Mouse (Mus musculus): ENCODE data around the gene Zfp646. TPM values are rescaled to one million over a fixed set of nuclear protein-coding genes. Genes with fewer than 3 reads are reported as not detected.

Gene Zfp646
- total and polyA plus RNA-seq, 3 experiments: 8.0 to 18.9 (median 17.7) TPM

- no peak overlapping the region for H3K4me3 ChIP-seq
- no peak for TF ChIP-seq POLR2A (IDR thresholded peaks at IDR 0.05; ENCODE audit: insufficient read depth, low read depth, low read length)
- no peak for TF ChIP-seq CTCF (IDR thresholded peaks at IDR 0.05)
- TF ChIP-seq EP300 (IDR thresholded peaks at IDR 0.05; ENCODE audit: insufficient read depth, low read depth, low read length): no peak
- WGBS: 77% methylated on average over 2 of the region's 2 CpGs
- H3K4me1 ChIP-seq (ENCODE audit: control insufficient read depth, insufficient read depth, low read length): peaks cover 1% of the 10 kb centered on the region
- intact Hi-C loops (cut with DNase I): no loop called here
- no peak for DNase-seq
- no peaks in the 10 kb centered on the region for H3K36me3 ChIP-seq (ENCODE audit: control insufficient read depth, insufficient read depth, low read length)
- H3K9ac ChIP-seq (ENCODE audit: low read depth, low read length): no peak overlapping the region
- no peak overlapping the region for H3K27ac ChIP-seq
- no peaks in the 10 kb centered on the region for H3K79me2 ChIP-seq (replicated peaks; ENCODE audit: control insufficient read depth, insufficient read depth, low read length)
- no peaks in the 10 kb centered on the region for H3K27me3 ChIP-seq (ENCODE audit: control insufficient read depth, insufficient read depth, low read length)
Observed at GRCm38 (mm10) chr7:127901772-127902171, 25.8 kb downstream of the Zfp646 start.

DNA sequence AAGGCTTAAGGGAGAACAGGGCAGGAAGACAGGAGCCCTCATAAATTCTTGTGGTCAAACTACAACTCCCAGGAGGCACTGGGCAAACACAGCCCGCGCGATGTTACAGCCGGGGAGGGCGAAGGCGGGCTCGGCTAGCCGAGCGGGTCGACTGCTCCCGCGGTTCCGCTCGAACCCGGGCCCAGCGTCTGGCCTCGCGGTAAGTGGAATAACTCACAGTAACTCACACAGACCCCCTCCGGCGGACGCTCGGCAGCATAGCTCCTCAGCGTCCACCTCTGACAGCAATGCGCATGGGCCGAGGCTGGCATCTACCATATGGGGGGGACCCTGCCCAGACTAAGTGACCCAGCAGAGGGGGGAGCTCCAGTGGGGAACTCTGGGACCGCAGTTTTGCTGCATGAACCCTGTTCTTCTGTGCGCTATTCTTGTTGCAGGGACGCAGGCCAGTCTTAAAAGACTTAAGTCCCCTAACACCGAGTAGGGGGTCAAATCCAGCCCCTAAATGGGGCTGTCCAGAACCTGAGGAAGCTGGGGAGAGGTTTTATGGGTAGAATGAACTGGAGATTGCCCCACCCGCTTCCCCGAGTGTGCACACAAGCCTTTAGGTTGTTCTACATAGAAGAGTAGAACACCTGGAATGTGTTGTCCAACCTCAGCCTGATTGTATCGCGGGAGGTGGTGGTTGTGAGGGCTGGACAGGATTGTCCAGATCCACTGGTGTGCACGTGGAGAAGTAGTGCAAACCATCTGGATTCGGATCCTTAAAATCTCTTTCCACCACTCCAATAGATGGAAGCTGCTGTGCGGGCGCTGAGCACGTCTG lies 28.2 kb downstream of the Zfp646 start, which contains the start of gene Bckdk:
Gene Bckdk, plus strand, starts transcription at position 112 of the 826 bp plus-strand sequence.
- Histone ChIP-seq H3K4me3 (peak within 1 kb of the TSS; percentile 90), H3K79me2 (replicated peaks; ENCODE audit: control insufficient read depth, insufficient read depth, low read length) (no peaks in the 10 kb centered on the region), H3K9ac (ENCODE audit: low read depth, low read length) (peak within 1 kb of the TSS; percentile 85), H3K36me3 (ENCODE audit: control insufficient read depth, insufficient read depth, low read length) (no peaks in the 10 kb centered on the region), H3K27ac (peak within 1 kb of the TSS; percentile 94), H3K4me1 (ENCODE audit: control insufficient read depth, insufficient read depth, low read length) (peaks cover 1% of the 10 kb centered on the region), H3K27me3 (ENCODE audit: control insufficient read depth, insufficient read depth, low read length) (no peaks in the 10 kb centered on the region)
- peak; percentile 80 to 83 for DNase-seq
- intact Hi-C loops (cut with DNase I): no loop called here
- WGBS: 6% methylated on average over 38 of the region's 38 CpGs
- TF ChIP-seq EP300 (IDR thresholded peaks at IDR 0.05; ENCODE audit: insufficient read depth, low read depth, low read length) (no peak), POLR2A (IDR thresholded peaks at IDR 0.05; ENCODE audit: insufficient read depth, low read depth, low read length) (peak; percentile 89), CTCF (IDR thresholded peaks at IDR 0.05) (0 out of 2 replicates have a peak, but pooled peaks have one; percentile 9)

DNA sequence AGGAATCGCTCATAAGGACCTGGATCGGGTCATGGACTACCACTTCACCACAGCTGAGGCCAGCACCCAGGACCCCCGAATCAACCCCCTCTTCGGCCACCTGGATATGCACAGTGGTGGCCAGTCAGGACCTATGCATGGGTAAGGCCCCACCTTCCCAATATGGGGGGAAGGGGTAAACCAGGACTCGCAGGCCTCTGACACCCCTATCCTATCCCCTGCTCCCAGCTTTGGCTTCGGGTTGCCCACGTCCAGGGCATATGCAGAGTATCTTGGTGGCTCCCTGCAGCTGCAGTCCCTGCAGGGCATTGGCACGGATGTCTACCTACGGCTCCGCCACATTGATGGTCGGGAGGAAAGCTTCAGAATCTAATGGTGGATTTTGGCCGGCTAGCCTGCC lies 31.9 kb downstream of the Zfp646 start:
- H3K27ac ChIP-seq: no peak overlapping the region

DNA sequence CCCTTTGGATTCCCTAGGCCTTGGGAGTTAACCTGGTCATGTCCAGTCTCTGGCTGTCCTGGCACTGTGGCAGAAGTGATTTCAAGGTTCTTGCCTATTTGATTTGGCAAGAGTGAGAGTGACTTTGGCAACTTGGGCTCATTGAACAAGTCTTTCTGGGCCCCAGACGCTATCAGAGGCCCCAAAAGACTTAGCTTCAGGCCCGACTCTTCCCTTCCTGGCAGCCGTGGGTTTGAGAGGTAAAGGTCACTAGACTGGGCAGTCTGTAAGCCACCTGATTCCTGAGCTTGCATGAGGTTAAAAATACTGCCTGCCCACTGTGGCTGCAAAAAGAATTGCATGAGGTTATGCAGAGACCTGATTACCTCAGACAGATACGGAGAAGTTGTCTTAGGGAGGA lies 32.6 kb downstream of the Zfp646 start:
- H3K36me3 ChIP-seq (ENCODE audit: control insufficient read depth, insufficient read depth, low read length): no peaks in the 10 kb centered on the region
- TF ChIP-seq CTCF (IDR thresholded peaks at IDR 0.05) (no peak), EP300 (IDR thresholded peaks at IDR 0.05; ENCODE audit: insufficient read depth, low read depth, low read length) (no peak), POLR2A (IDR thresholded peaks at IDR 0.05; ENCODE audit: insufficient read depth, low read depth, low read length) (no peak)
- no peak for DNase-seq

More for the DNA sequence above, 31.9 kb downstream of the Zfp646 start:
- TF ChIP-seq EP300 (IDR thresholded peaks at IDR 0.05; ENCODE audit: insufficient read depth, low read depth, low read length) (no peak), CTCF (IDR thresholded peaks at IDR 0.05) (no peak), POLR2A (IDR thresholded peaks at IDR 0.05; ENCODE audit: insufficient read depth, low read depth, low read length) (no peak)
- no peak for DNase-seq
- Histone ChIP-seq H3K4me3 (no peak overlapping the region), H3K4me1 (ENCODE audit: control insufficient read depth, insufficient read depth, low read length) (peaks cover 1% of the 10 kb centered on the region), H3K9ac (ENCODE audit: low read depth, low read length) (no peak overlapping the region), H3K36me3 (ENCODE audit: control insufficient read depth, insufficient read depth, low read length) (no peaks in the 10 kb centered on the region), H3K79me2 (replicated peaks; ENCODE audit: control insufficient read depth, insufficient read depth, low read length) (no peaks in the 10 kb centered on the region), H3K27me3 (ENCODE audit: control insufficient read depth, insufficient read depth, low read length) (no peaks in the 10 kb centered on the region)
- WGBS: 96% methylated on average over 12 of the region's 12 CpGs
- intact Hi-C loops (cut with DNase I): no loop called here

DNA sequence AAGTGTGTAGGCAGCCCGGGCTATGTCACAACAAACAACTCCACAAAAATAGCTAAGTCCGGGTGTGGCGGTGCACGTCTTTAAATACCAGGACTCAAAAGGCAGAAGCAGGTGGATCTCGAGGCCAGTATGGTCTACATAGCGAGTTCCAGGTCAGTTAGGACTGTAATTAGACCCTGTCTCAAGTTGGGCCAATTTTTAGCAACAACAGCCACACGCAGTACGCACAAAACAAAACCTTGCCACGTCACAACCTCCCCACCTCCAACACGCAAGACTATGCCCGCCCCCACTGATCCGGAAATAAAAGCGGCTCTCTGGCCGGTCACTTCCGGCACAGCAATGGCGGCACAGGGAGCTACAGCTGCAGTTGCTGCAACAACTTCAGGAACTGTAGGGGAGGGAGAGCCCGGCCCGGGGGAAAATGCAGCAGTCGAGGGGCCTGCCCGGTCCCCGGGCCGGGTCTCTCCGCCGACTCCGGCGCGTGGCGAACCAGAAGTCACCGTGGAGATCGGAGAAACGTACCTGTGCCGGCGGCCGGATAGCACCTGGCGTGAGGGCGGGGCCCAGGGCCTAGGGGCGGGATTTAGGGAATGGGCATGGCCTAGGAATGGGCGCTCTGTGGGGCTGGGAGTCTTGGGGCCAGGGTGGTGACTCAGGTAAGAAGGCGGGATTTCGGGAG lies 36.3 kb downstream of the Zfp646 start, which contains the start of gene Kat8:
Gene Kat8, plus strand, starts transcription at position 327 of the 682 bp plus-strand sequence.
- H3K36me3 ChIP-seq (ENCODE audit: control insufficient read depth, insufficient read depth, low read length): no peaks in the 10 kb centered on the region
- no peaks in the 10 kb centered on the region for H3K27me3 ChIP-seq (ENCODE audit: control insufficient read depth, insufficient read depth, low read length)
- DNase-seq: peak; percentile 87 to 88
- TF ChIP-seq POLR2A (IDR thresholded peaks at IDR 0.05; ENCODE audit: insufficient read depth, low read depth, low read length): peak; percentile 97
- TF ChIP-seq EP300 (IDR thresholded peaks at IDR 0.05; ENCODE audit: insufficient read depth, low read depth, low read length): peak; percentile 92
- TF ChIP-seq CTCF (IDR thresholded peaks at IDR 0.05): no peak
- peak within 1 kb of the TSS; percentile 92 for H3K27ac ChIP-seq
- H3K4me1 ChIP-seq (ENCODE audit: control insufficient read depth, insufficient read depth, low read length): no peaks in the 10 kb centered on the region
- intact Hi-C loops (cut with DNase I): loop anchor here (2.0 kb wide), 1 partner anchor 36 kb away; the partner anchor contains the start of genes Zfp646 and Zfp668
- H3K9ac ChIP-seq (ENCODE audit: low read depth, low read length): peak within 1 kb of the TSS; percentile 60
- H3K4me3 ChIP-seq: peak within 1 kb of the TSS; percentile 90
- H3K79me2 ChIP-seq (replicated peaks; ENCODE audit: control insufficient read depth, insufficient read depth, low read length): no peaks in the 10 kb centered on the region
- 1% methylated on average over 40 of the region's 40 CpGs for WGBS

More for the DNA sequence above, 32.6 kb downstream of the Zfp646 start:
- H3K79me2 ChIP-seq (replicated peaks; ENCODE audit: control insufficient read depth, insufficient read depth, low read length): no peaks in the 10 kb centered on the region
- H3K27me3 ChIP-seq (ENCODE audit: control insufficient read depth, insufficient read depth, low read length): no peaks in the 10 kb centered on the region
- 79% methylated on average over 4 of the region's 4 CpGs for WGBS
- no peak overlapping the region for H3K4me3 ChIP-seq
- intact Hi-C loops (cut with DNase I): no loop called here
- H3K4me1 ChIP-seq (ENCODE audit: control insufficient read depth, insufficient read depth, low read length): peaks cover 1% of the 10 kb centered on the region
- H3K27ac ChIP-seq: no peak overlapping the region
- H3K9ac ChIP-seq (ENCODE audit: low read depth, low read length): no peak overlapping the region

All from heart, adult 2 months (tissue).